Mouse (Mus musculus) urinary bladder, postnatal 10 days (tissue): ENCODE data around the gene Rassf6.

Source experiments
- DNase-seq: peaks from one replicate; pipeline ENCODE4 v3.0.0; 2022; ENCODE audit warnings: low spot score

Gene Rassf6

DNA sequence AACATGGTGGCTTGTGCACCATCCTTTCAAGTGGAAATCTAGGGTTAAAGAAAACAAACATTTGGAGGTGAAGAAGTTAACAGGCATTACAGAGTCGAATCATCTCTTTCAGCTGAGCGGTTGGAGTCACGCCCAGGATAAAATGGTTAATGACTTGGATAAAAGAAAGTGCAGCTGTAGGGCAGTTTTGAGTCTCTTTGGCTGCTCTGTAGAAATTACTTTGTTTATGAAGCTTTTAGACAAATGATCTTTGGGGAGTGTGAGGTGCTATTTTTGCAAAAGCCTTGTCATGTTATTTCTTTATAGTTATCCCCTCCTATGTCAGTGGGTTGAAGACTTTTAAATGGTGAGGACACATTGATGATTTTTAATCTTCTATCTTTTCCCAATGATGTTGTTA is 69.2 kb downstream of the Rassf6 start:
- DNase-seq, result no peak

DNA sequence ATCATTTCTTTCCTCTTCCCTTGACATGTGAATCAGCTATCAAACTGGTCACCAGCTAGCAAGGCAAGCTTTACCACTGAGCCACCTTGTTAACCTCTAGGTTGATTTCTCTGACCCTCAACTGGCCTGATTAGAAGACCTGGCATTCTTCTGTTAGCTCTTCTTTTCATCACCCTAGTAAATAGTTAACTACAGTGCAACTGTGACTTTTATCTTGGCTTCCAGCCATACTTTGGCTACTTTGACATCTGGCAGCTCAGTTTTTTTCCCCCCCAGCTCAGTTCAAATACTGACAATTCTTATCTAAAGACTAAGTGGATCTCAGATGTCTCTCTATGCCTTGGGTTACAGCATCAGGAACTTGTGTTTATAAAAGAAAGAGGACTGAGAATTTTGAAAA is 72.1 kb downstream of the Rassf6 start:
- DNase-seq, result no peak

DNA sequence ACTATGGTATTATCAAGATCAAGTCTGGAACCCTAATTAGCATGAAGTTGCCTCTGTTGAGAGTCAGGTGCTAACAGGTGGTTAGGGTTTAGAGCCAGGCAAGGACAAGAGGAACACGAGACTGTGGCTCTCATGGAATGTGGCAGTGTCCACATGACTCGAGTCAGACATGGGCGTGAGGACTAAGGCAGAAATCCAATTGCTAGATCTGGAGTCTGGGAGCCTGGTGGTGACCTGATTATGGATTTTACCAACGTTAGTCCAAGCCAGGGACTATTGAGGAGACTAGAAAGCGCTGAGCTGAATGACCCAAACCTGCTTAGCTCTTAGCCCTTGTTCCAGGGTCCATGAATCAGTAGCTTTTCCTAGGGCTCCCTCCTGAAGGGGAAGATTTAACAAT is 72.7 kb downstream of the Rassf6 start:
- DNase-seq, result no peak

DNA sequence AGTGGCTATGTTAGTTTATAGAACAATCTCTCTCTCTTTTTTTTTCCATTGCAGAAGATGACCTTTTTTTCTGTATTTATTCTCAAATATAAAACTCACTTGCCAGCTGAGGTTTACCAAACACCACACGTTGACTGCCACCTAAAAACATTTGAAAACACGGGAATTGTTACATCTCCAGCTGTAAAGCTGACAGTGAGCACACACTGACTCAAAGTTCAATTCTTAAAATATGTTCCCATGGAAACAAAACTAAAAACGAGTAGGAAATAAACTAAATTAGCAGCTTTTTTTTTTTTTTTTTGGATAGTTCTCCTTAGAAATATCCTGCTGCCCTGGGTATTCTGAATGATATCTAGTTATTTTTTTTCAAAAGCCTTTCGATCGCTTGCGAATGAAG is 75.3 kb downstream of the Rassf6 start:
- DNase-seq, result no peak

DNA sequence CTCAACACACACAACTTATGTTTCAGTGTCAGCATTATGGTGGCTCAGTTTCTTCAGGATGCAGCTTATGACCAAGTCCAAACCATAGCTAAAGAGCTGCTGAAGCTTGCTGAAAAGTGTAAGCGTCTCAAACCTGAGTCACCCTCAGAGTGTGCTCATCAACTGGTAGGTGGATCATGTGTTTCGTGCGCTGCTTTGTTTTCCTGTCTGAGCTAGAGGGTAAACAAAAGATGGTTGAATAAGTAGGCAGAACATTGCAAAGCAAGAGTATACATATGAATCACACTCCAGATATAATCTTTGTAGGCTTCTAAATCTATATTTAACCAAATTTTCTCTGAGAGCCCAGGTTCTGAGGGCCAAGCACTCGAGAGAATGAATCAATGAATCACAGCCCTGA is 76.3 kb downstream of the Rassf6 start:
- no peak for DNase-seq

DNA sequence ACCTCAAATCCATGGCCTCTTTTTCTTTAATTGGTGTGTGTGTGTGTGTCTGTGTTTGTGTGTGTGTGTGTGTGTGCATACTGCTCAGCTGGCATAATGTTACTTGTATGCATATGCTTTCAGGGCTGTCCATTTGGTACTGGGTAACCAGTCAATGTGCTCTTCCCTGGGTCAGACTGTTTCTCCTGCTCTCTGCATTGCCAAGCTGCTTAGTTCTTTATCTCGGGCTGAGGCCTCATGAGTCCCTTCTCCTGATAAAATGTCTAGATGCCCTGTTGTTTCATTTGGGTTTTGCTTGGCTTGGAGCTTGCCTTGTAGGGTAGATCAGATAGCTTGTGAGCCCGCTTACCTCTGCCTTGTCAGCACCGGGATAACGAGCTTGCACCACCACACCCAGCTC is 77.6 kb downstream of the Rassf6 start:
- DNase-seq, result no peak

DNA sequence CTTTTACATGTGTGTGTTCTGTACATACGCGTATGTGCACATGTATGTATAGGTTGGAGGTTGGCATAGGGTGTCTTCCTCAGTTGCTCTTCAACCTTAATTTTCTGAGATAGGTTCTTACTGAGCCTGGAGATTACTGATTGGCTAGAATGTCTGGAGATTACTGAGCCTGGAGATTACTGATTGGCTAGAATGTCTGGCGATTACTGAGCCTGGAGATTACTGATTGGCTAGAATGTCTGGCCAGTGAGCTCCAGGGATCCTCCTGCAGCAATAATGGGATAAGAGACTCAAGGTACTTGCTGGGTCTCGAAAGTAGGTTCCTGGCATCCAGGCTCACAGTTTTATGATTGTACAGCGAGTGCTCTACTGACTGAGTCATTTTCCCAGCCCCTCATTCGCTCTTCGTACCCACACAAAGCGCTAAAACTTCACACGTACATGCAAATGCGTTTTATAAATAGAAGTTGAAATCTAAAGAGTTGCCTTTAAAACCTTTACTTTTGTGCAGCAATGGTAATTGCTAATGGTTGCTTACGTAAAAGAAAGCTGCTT is 78.7 kb downstream of the Rassf6 start:
- no peak for DNase-seq

DNA sequence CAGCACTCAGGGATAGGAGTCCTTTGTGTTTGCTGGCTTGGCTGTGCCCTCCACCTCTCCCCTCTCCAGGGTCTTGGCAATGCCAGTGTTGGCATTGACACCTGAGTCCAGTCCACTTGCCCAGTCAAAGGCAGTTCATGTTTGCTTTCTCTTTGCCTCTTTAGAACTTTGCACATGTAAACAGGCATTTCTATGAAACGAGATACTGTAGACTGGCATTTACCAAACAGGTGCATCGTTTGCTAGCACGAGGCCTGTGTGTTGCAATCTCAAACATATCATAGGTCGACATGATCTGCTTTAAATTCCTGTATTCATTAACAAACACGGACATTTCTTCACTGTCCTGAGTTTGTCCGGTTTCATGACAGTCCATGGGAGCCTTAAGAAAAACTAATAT is 79.7 kb downstream of the Rassf6 start, which contains the start of gene 5830473C10Rik:
Gene 5830473C10Rik (plus strand): TSS at position 365 of the 400 bp plus-strand sequence.
- no peak for DNase-seq

DNA sequence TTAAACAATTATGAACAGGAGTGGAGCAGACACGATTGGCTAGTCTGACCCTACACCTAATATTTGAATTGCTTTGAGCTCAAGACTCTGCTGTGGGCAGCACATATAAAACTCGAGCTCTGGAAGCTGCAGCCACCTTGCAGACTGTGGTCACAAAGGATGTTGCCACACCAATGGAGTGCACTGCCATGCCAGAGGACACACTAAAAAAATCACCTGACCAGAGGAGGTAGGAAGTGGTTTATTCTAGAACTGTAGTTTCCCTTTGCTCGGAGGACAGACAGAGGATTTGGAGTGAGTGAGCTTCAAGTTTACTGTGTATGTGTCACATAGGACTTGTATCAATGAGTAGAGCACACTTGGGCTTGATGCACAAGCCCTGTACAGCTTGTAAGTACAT is 84.4 kb downstream of the Rassf6 start:
- no peak for DNase-seq
